Mouse (Mus musculus): ENCODE data around the gene Wdr12. TPM values are rescaled to one million over a fixed set of nuclear protein-coding genes. Genes with fewer than 3 reads are reported as not detected.
"Not testable (repeated sequence)": the region's sequence is repeated elsewhere in the genome, so short reads cannot be mapped to it uniquely, and the experiment has no call there.

The Wdr12 gene
- 10 to 100 TPM; 26.2 to 30.5 TPM for total RNA-seq (2021)
- long read RNA-seq, experiment 1, full-length matches to known transcripts: 35 of 49 reads
- long read RNA-seq, experiment 1, partial matches to known transcripts: 5 of 49 reads
- long read RNA-seq, experiment 1, other reads (novel, unspliced or antisense): 9 of 49 reads
- long read RNA-seq, experiment 2, full-length matches to known transcripts: 45 of 54 reads
- long read RNA-seq, experiment 2, partial matches to known transcripts: 1 of 54 reads
- long read RNA-seq, experiment 2, other reads (novel, unspliced or antisense): 8 of 54 reads

- DNase-seq (ENCODE audit: low spot score in 2 of 2): peak; percentile 97
Observed at GRCm38 (mm10) chr1:60098024-60098781, at the start of gene Wdr12, which contains the start of gene Carf. Gene Wdr12 (minus strand): TSS chr1:60098645. Gene Carf (plus strand): TSS chr1:60098247.

GRCm38 (mm10) chr1:60137346-60137745 is 38.9 kb upstream of the Wdr12 start:
- DNase-seq (ENCODE audit: low spot score in 2 of 2): no peak

DNA sequence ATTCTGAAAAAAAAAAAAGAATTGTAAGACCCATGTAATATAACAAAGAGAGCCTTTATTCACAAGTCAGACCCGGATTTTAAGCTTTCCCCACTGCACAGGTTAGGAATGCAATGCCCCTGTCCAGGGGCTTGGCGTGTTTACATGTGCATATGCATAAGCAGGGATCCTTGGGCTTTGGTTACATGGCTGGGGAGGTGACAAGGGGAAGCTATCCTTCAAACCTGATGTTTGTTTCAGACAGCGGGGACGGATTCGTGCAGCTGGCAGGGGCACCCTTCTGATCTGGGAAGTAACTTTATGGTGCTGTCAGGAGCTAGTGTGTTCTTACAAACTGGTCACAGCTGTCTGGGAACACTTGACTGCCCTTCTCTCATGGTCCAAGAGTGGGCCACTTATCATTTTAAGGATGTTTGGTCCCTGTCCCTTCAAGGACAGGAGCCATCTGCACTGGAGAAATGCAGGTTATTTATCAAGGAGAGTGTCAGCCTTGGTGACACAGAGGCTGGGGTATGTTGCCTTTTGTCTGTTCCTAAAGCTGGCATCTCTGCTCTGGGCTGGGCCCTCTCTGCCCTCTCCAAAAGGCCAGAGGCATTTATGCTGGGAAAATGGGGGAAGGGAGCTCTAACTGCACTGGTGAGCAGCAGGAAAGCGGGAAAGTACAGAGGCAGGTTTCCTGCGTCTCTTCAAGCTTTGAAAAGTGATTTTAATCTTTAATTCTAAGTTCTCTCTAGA is 19.4 kb upstream of the Wdr12 start:
- no peak for DNase-seq (ENCODE audit: low spot score in 2 of 2)

DNA sequence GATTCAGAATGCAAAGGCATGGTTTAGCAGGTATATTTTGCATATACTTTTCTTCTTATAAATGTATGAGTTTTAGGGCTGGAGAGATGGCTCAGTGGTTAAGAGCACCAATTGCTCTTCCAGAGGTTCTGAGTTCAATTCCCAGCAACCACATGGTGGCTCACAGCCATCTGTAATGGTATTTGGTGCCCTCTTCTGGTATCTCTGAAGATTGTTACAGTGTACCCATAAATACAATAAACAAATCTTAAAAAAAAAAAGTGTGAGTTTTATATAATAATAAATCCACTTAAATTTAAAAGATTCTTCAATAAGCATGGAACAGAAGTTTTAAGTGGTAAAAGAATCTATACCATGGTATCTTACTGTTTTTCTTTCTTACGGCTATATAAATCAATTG is 6.1 kb upstream of the Wdr12 start:
- no peak for DNase-seq (ENCODE audit: low spot score in 2 of 2)

DNA sequence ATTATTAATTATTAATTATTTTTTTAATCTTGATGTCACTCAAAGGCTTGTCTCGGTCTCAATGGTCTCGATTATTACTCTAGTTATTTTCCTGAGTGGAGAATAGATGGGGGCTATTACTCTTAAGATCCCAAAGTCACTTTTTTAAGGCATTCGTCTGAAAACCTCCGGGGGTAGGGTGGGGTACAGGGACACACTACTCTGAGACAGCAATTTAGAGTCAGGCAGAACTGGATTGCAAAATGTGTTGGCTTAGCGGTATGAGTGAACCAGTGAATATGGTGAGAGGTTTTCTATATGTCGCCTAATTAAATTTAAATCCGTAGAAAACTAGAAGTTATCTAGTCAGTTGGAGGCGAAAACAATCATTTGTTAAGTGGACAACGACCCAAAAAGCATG is 394 bp upstream of the Wdr12 start:
- DNase-seq (ENCODE audit: low spot score in 2 of 2): peak in 1 of 2 experiments; percentile 4

DNA sequence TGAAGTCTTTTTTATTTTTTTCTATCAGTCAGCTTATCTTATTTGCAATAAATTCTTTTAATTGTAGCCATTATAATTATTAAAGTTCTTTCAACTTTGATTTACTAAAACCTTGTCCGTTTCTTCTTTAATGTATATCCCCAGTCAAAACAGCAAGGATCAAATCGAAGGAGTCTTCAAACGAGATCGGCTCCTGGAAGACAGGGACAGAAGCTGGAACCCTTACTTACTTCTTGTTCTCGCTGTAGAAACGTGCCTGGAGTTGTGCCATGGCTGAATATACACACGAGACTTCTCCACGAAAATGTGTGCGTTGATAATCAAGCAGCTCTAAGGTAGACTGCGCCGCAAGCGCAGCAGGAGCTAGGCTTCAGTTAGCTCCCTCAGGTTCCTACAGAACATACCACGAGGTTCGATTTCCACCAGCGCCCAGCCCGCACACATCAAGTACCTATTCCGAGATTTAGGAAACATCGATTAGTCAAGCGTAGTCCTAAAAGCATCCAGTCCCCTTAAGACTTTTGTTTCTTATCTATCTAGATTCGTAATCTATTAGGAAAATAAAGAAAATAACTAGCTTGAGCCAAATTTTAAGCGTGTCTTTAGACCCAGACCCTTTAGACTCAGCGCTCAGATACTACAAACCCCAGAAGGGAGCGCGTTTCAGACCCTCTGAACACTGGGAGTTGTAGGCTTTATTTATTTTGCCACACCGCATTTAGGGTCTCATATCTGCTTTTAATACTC is 995 bp downstream of the Wdr12 start:
- peak; percentile 59 to 78 for DNase-seq (ENCODE audit: low spot score in 2 of 2)

- no peak for DNase-seq (ENCODE audit: low spot score in 2 of 2)
Observed at GRCm38 (mm10) chr1:60096572-60097276, 1.7 kb downstream of the Wdr12 start.

DNA sequence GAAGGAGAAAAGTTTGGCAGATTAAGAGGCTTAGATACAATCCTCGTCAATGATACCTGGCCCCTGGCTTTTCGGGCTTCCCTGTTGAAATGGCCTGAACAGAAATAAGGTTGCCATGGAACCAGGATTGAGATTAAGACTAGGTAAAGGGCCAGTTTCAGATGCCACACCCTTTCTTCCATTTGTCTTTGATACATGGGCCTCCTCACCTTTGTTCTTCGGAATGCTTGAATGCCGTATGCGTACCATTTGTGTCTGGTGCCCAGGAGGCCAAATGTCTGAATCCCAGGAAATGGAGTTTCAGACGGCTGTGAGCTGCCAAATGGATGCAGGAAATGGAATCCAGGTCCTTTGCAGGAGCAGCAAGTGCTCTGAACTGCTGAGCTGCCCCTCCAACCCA is 22.0 kb downstream of the Wdr12 start:
- DNase-seq (ENCODE audit: low spot score in 2 of 2): no peak

GRCm38 (mm10) chr1:60075590-60075989 is 22.9 kb downstream of the Wdr12 start:
- DNase-seq (ENCODE audit: low spot score in 2 of 2): no peak

DNA sequence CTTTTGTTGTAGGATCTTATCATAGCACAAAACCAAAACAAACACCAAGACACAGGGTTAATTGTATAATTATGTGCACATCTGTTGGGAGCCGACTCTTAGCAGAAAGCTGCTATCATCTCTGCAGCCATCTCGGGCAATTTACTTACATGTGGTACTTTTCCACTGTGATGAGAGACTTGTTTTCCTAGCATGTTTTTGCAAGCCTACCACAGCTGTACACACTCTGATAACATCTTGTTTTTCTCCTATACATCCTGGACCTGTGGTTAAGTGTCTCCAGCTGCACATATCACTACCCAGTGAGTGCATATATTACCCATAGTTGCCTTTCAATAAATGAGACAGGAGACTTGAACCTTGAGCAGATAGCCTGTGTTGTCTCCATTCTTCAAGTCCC is 23.5 kb downstream of the Wdr12 start:
- no peak for DNase-seq (ENCODE audit: low spot score in 2 of 2)

DNA sequence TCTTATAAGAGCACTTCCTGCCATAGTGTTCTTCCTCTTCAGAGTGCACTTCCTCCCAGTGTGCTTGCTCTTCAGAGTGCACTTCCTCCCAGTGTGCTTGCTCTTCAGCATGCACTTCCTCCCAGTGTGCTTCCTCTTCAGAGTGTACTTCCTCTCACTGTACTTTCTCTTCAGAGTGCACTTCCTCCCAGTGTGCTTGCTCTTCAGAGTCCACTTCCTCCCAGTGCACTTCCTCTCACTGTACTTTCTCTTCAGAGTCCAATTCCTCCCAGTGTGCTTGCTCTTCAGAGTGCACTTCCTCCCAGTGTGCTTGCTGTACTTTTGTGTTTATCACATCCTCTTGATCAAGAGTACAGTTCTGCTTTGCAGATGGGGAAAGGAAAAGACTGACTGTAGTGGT is 27.7 kb downstream of the Wdr12 start:
- DNase-seq (ENCODE audit: low spot score in 2 of 2): not testable (repeated sequence)

- DNase-seq (ENCODE audit: low spot score in 2 of 2): no peak
Observed at GRCm38 (mm10) chr1:60056310-60056709, 42.1 kb downstream of the Wdr12 start.

- no peak for DNase-seq (ENCODE audit: low spot score in 2 of 2)
Observed at GRCm38 (mm10) chr1:60054659-60055058, 43.8 kb downstream of the Wdr12 start.

- not testable (repeated sequence) for DNase-seq (ENCODE audit: low spot score in 2 of 2)
Observed at GRCm38 (mm10) chr1:60047481-60047880, 51.0 kb downstream of the Wdr12 start.

DNA sequence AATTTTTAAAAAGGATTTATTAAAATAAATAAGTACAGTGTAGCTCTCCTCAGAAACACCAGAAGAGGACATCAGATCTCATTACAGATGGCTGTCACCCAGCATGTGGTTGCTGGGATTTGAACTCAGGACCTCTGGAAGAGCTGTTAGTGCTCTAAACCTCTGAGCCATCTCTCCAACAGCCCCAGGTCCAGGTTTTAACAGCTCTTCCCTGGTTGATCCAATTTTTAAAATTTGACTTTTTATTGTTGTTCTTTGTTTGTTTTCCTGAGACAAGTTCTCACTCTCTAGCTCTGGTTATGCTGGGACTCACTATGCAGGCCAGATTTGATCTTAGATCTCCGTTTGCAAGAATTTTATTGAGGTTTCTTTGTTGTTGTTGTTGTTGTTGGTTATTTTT is 53.9 kb downstream of the Wdr12 start:
- no peak for DNase-seq (ENCODE audit: low spot score in 2 of 2)

- DNase-seq (ENCODE audit: low spot score in 2 of 2): peak; percentile 18 to 34
Observed at GRCm38 (mm10) chr1:60042796-60043469, 55.5 kb downstream of the Wdr12 start, which contains the start of gene Ica1l. Gene Ica1l (minus strand): TSS chr1:60043184.

- peak in 1 of 2 experiments; percentile 19 for DNase-seq (ENCODE audit: low spot score in 2 of 2)
Observed at GRCm38 (mm10) chr1:60042398-60042795, 56.0 kb downstream of the Wdr12 start.

DNA sequence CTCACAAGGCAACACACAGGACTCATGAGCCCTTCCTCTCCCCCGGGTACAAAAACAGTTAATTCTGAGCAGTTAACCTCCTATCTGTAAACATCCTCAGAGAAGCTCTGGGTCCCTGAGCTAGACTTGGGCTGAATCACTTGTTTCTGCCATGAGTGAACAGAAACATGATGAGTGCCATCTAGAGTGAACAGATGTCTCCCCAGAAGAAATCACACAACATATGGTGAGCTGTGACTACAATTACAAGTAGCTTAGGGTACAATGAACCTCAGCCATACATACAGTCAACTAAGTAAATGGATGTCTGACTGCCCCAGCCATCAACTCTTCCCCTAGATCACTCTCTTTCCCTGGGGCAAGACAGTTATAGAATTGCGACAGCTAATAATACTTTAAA is 63.4 kb downstream of the Wdr12 start:
- DNase-seq (ENCODE audit: low spot score in 2 of 2): peak; percentile 10 to 67

All from layer of hippocampus, postnatal 14 days (tissue).